Mouse (Mus musculus): Measurements from ENCODE around the gene Aox3. TPM values are rescaled to one million over a fixed set of nuclear protein-coding genes. Genes with fewer than 3 reads are reported as not detected.

The Aox3 gene
- polyA plus RNA-seq (2015; fragmentation: Nextera tagmentation; extraction: Ambion mirVana) = 0.35 and 0.59 TPM in 2 replicates

DNA sequence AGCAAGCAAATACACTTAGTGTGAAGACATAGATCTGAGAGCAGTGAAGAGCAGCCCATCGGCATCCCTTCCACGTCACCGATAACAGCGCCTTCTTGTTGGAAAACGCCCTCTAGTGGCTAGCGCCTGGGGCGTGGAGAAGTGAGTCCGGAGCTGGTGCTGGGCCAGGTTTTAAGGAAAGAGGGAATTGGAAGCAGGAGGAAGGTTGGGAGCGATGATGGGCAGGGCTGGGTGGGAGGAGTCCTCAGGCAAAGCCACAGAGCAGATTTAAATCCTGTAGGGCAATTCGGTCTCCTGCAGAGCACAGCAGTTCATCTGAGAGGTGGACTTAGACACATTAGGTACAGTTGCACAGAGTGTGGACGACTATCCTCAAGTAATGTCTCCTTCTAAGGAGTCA lies at the start of gene Aox3:
Gene Aox3 (plus strand): TSS at position 251 of the 400 bp plus-strand sequence.
- Histone ChIP-seq H3K27ac (no peak within 1 kb of the TSS), H3K4me2 (peak within 1 kb of the TSS; percentile 37), H3K9ac (no peak within 1 kb of the TSS), H3K27me3 (no peaks in the 10 kb centered on the region), H3K9me3 (no peaks in the 10 kb centered on the region), H3K36me3 (no peaks in the 10 kb centered on the region), H3K4me3 (0 out of 2 replicates have a peak within 1 kb of the TSS, but pooled peaks have one; percentile 8), H3K4me1 (0 out of 2 replicates have a peak, but pooled peaks cover 3% of the 10 kb centered on the region)
- peak; percentile 55; the same call in 1 of the 2 replicates for ATAC-seq (ENCODE audit: insufficient number of reproducible peaks, low FRiP score, low TSS enrichment, low read depth)
- 14% methylated on average over 11 of the region's 11 CpGs for WGBS

DNA sequence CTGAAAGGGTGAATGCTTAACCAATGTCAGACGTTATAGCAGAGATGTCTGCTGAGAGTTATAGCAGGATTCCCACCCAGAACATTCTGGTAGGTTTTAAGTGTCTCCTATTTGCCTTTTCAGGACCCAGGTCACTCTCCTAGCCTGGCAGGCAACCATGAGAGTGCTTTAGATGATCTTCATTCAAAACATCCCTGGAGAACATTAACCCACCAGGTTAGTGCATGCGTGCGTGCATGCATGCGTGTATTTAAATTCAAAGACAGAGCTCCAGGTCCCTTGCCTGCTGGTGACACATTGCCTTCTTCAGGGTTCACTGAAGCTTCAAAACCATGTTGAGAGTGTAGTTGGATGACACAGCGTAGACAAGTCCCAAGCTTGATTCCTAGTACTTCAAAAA lies 47.8 kb upstream of the Aox3 start:
- 82% methylated on average over 5 of the region's 5 CpGs for WGBS
- Histone ChIP-seq H3K4me2 (no peak overlapping the region), H3K4me1 (no peaks in the 10 kb centered on the region), H3K36me3 (no peaks in the 10 kb centered on the region), H3K27ac (no peak overlapping the region), H3K4me3 (no peak overlapping the region), H3K9ac (no peak overlapping the region), H3K27me3 (no peaks in the 10 kb centered on the region), H3K9me3 (no peaks in the 10 kb centered on the region)
- no peak for ATAC-seq (ENCODE audit: insufficient number of reproducible peaks, low FRiP score, low TSS enrichment, low read depth)

DNA sequence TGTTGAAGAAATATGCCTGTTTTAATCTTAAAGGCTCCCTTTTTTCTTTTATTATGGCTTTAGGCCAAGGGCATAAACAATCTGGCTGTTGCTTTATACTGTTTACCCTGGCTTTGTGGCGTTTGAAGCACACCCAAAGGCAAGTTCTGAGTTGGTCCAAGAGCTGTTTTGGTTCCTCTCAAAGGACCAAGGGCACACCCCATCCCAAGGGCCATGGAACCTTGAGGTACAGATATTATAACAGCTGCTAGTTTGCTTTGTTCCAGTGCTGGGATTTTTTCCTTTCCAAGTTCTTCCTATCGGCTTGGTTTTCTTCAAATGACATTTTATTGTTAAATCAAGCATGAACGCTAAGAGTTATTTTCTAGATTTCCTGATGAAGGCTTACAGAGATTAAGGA lies 47.3 kb upstream of the Aox3 start:
- ATAC-seq (ENCODE audit: insufficient number of reproducible peaks, low FRiP score, low TSS enrichment, low read depth) = no peak
- Histone ChIP-seq H3K4me2 (no peak overlapping the region), H3K4me3 (no peak overlapping the region), H3K9ac (no peak overlapping the region), H3K27ac (no peak overlapping the region), H3K9me3 (no peaks in the 10 kb centered on the region), H3K36me3 (no peaks in the 10 kb centered on the region), H3K27me3 (no peaks in the 10 kb centered on the region), H3K4me1 (no peaks in the 10 kb centered on the region)
- WGBS = 47% methylated on average over 3 of the region's 3 CpGs

DNA sequence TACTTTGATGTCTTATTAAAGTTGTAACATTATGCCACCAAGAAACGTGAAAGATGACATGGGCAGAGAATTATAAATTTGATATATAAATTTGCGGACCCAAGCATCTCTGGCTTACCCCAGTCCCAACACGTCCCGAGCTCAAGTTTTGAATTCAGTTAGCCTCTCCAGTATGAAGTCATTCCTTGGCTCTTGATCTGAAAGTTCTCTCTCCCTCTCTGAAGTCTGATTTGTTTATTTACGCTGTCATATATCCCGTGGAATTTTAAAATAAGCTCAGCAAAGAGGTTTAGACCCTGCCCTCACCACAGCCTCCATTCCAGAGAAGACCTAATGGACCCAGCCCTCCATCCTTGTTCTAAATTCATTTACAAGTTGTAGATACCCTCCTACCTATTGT lies 43.7 kb upstream of the Aox3 start:
- Histone ChIP-seq H3K9ac (no peak overlapping the region), H3K4me3 (no peak overlapping the region), H3K9me3 (no peaks in the 10 kb centered on the region), H3K4me1 (no peaks in the 10 kb centered on the region), H3K27ac (no peak overlapping the region), H3K36me3 (no peaks in the 10 kb centered on the region), H3K4me2 (no peak overlapping the region), H3K27me3 (no peaks in the 10 kb centered on the region)
- WGBS = 78% methylated on average over 6 of the region's 6 CpGs
- ATAC-seq (ENCODE audit: insufficient number of reproducible peaks, low FRiP score, low TSS enrichment, low read depth) = no peak

DNA sequence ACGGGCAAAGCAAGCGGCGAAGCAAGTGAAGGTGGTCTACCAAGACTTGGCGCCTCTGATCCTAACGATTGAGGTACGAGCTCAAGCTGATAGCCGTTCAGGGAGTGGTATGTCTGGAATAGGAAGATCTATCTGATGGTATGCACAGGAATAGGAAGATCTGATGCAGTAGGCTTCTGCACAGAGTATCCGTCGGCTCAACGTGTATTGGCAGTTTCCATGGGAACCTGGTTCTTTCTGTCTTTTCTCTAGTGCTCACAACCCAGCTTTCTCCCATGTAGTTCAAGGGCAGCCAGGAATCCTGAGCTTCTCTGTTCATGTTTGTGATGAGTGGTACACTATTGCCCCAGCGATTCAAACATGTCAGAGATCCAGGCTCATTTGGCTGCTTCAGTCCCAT lies 42.8 kb upstream of the Aox3 start:
- Histone ChIP-seq H3K27ac (no peak overlapping the region), H3K9me3 (no peaks in the 10 kb centered on the region), H3K4me1 (no peaks in the 10 kb centered on the region), H3K36me3 (no peaks in the 10 kb centered on the region), H3K4me3 (no peak overlapping the region), H3K27me3 (no peaks in the 10 kb centered on the region), H3K4me2 (no peak overlapping the region), H3K9ac (no peak overlapping the region)
- no peak for ATAC-seq (ENCODE audit: insufficient number of reproducible peaks, low FRiP score, low TSS enrichment, low read depth)
- 90% methylated on average over 11 of the region's 11 CpGs for WGBS

DNA sequence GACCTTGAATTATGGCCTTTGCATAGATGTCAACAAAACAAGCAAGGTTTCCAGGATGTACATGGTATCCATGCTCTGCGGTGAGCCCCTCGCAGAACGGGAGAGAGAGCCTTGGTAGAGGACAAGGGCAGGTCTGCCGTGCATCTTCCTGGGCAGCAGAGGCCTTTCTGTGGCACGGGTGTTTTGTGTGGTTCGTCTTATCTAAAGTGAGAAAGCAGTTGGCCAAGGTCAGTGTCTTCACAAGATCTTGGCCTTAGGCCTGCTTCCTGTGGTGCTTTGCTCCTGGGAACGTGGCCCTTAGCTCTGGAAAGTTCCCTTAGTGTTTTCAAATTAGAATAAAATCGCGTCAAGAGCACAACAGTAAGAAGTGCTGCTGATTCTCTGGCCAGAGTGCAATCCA lies 41.9 kb upstream of the Aox3 start:
- ATAC-seq (ENCODE audit: insufficient number of reproducible peaks, low FRiP score, low TSS enrichment, low read depth) = no peak
- Histone ChIP-seq H3K4me1 (no peaks in the 10 kb centered on the region), H3K4me3 (no peak overlapping the region), H3K27ac (no peak overlapping the region), H3K36me3 (no peaks in the 10 kb centered on the region), H3K9me3 (no peaks in the 10 kb centered on the region), H3K9ac (no peak overlapping the region), H3K27me3 (no peaks in the 10 kb centered on the region), H3K4me2 (no peak overlapping the region)
- WGBS = 85% methylated on average over 9 of the region's 9 CpGs

DNA sequence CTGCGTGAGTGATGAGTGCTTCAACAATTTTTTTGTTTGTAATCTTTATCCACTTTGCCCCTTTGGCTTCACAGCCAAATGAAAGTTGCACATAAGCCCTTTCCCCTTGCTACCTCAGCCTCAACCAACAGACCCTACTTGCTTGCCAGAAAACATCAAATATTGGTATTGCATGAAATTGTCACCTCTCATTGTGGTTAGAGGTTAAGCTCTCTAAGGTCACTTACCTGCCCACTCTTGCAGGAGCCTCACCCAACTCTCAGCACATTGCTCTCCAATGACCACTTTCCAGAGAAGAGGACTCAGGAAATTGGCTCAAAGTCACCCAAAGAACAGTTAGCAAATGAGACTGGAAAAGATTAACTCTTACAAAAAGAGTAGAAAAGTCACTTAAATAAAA lies 41.4 kb upstream of the Aox3 start:
- no peaks in the 10 kb centered on the region for H3K9me3 ChIP-seq
- H3K27me3 ChIP-seq = no peaks in the 10 kb centered on the region
- no peak overlapping the region for H3K9ac ChIP-seq
- ATAC-seq (ENCODE audit: insufficient number of reproducible peaks, low FRiP score, low TSS enrichment, low read depth) = no peak
- H3K4me3 ChIP-seq = no peak overlapping the region
- no peaks in the 10 kb centered on the region for H3K4me1 ChIP-seq
- no peak overlapping the region for H3K27ac ChIP-seq
- 88% methylated on average over 1 of the region's 1 CpGs for WGBS
- H3K4me2 ChIP-seq = no peak overlapping the region
- H3K36me3 ChIP-seq = no peaks in the 10 kb centered on the region

DNA sequence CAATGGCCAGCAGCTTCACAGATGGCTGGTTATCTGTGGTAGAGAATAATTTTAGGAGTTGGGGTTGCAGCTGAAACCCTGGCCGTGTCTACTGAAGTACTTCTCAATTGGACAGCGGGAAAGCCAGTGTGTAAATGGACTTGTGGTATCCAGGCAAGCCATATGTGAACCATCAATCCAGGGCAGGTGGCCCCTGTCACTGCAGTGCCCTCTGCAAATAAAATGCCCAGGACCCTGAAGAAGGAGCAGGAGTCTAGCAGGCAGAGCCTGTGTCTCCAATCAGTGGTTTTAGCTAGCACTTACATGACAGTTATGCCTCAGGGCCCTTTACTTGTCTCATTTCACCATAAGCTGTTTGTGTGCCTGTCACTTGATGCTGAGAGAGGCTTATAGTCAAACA lies 40.5 kb upstream of the Aox3 start:
- no peaks in the 10 kb centered on the region for H3K9me3 ChIP-seq
- H3K36me3 ChIP-seq = no peaks in the 10 kb centered on the region
- H3K27ac ChIP-seq = no peak overlapping the region
- 65% methylated on average over 2 of the region's 2 CpGs for WGBS
- no peak for ATAC-seq (ENCODE audit: insufficient number of reproducible peaks, low FRiP score, low TSS enrichment, low read depth)
- H3K9ac ChIP-seq = no peak overlapping the region
- no peaks in the 10 kb centered on the region for H3K27me3 ChIP-seq
- no peaks in the 10 kb centered on the region for H3K4me1 ChIP-seq
- no peak overlapping the region for H3K4me3 ChIP-seq
- H3K4me2 ChIP-seq = no peak overlapping the region

DNA sequence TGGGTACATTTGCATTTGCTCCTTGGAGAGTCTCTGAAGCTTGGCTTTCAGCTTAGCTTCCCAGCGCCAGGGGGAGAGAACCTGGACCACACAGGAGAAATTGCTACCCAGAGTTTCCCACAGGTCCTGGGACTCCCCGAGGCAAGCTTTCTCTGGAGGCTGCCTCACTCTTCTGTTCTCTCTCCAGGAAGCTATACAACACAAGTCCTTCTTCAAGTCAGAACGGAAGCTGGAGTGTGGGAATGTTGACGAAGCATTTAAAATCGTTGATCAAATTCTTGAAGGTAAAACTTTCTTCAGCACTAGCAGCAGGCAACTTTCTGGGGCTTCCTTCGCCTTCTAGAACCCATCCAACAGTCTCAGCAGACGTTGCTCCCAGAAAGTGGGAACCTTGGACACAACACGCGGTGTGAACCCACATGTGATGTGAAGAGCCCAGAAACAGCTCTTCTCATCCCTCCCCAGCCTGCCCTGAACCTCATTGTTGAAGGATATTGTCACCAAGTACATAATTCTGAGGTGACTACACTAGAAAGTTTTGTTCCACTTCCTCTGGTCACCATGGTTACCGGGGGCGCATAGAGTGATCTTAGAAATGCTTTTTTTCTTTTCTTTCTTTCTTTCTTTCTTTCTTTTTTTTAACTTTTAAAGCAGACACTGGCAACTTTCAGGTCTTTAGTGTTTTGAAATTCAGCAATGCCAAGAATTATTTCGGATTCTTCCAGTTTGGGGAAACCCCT lies 39.8 kb upstream of the Aox3 start:
- no peak for ATAC-seq (ENCODE audit: insufficient number of reproducible peaks, low FRiP score, low TSS enrichment, low read depth)
- H3K4me3 ChIP-seq = no peak overlapping the region
- no peaks in the 10 kb centered on the region for H3K4me1 ChIP-seq
- 72% methylated on average over 12 of the region's 12 CpGs for WGBS
- H3K4me2 ChIP-seq = no peak overlapping the region
- no peak overlapping the region for H3K9ac ChIP-seq
- H3K36me3 ChIP-seq = no peaks in the 10 kb centered on the region
- H3K27ac ChIP-seq = no peak overlapping the region
- no peaks in the 10 kb centered on the region for H3K9me3 ChIP-seq
- H3K27me3 ChIP-seq = no peaks in the 10 kb centered on the region

DNA sequence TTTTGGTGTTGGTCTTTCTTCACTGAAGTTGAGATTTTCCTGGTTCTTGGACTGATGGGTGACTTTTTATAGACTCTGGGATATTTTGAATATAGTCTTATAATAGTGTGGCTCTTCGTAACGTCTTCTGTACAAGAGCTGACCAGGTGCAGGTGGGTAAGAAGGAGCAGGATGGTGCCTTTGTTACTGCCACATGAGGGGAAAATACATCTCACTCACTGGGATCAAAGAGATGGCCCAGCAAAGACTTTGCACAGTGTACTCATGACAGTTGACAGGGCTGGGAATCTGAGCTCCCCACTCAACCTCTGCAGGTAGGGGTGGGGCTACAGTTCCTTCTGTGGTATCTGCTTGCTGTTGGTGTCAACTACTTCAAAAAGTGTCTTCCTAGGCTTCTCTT lies 38.7 kb upstream of the Aox3 start:
- Histone ChIP-seq H3K9me3 (no peaks in the 10 kb centered on the region), H3K9ac (no peak overlapping the region), H3K27me3 (no peaks in the 10 kb centered on the region), H3K36me3 (no peaks in the 10 kb centered on the region), H3K4me3 (no peak overlapping the region), H3K4me2 (no peak overlapping the region), H3K27ac (no peak overlapping the region), H3K4me1 (no peaks in the 10 kb centered on the region)
- no peak for ATAC-seq (ENCODE audit: insufficient number of reproducible peaks, low FRiP score, low TSS enrichment, low read depth)
- WGBS = 93% methylated on average over 2 of the region's 2 CpGs

DNA sequence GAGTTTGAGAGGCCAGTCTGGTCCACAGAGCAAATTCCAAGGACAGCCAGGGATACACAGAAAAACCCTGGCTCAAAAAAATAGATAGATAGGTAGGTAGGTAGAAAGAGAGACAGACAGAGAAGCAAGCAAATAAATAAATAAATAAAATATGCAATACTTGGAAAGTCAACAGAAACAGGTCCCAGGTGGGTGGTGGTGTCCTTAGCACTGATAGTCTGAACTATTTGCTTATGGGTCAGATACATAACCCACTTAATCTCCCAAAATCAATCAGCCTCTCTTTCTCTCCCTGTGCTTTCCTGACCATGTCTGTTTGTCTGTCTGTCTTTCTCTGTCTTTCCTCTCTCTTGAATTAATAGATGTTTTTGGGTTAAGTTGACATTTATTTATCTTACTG lies 35.0 kb upstream of the Aox3 start:
- Histone ChIP-seq H3K4me1 (no peaks in the 10 kb centered on the region), H3K4me2 (no peak overlapping the region), H3K9ac (no peak overlapping the region), H3K4me3 (no peak overlapping the region), H3K9me3 (no peaks in the 10 kb centered on the region), H3K36me3 (no peaks in the 10 kb centered on the region), H3K27me3 (no peaks in the 10 kb centered on the region), H3K27ac (no peak overlapping the region)
- no peak for ATAC-seq (ENCODE audit: insufficient number of reproducible peaks, low FRiP score, low TSS enrichment, low read depth)

DNA sequence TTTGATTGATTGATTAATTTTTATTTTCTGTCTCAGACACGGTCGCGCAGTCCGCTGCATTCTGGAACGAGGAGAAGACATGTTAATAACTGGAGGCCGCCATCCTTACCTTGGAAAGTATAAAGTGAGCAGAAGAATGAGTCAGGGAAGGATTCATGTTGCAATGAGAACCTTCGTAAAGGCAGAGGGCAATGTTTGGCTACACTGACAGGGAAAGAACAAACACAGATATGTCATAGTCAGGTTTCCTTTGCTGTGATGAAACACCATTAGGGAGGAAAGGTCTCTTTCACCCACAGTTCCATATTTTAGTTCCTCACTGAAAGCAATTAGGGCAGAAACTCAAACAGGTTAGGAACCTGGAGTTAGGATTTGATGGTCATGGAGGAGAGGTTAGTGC lies 34.5 kb upstream of the Aox3 start:
- no peaks in the 10 kb centered on the region for H3K27me3 ChIP-seq
- WGBS = 89% methylated on average over 7 of the region's 7 CpGs

DNA sequence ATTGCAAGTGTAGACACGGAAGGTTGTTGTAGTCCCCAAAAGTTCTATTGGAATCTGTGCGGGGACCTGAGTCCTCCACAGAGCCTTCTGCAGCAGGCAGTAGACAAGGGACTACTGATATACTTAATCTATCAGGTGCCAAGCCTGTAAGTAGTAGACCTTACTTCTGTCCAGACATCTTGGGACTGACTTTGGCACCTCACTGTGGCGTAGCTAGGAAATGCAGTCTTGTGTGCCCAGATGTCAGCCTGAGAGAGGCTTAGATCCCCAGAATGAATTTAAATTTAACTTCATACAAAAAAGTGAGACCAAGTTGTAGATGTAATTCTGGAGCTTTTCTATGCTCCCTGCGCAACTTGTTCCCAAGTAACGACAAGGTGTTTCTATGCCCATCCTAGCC lies 33.2 kb upstream of the Aox3 start:
- Histone ChIP-seq H3K27me3 (no peaks in the 10 kb centered on the region), H3K36me3 (no peaks in the 10 kb centered on the region), H3K9ac (no peak overlapping the region), H3K4me2 (no peak overlapping the region), H3K27ac (no peak overlapping the region), H3K4me3 (no peak overlapping the region), H3K9me3 (no peaks in the 10 kb centered on the region), H3K4me1 (no peaks in the 10 kb centered on the region)
- ATAC-seq (ENCODE audit: insufficient number of reproducible peaks, low FRiP score, low TSS enrichment, low read depth) = no peak
- WGBS = 91% methylated on average over 5 of the region's 5 CpGs

More for the DNA sequence above, 34.5 kb upstream of the Aox3 start:
- no peak overlapping the region for H3K4me2 ChIP-seq
- H3K27ac ChIP-seq = no peak overlapping the region
- H3K4me1 ChIP-seq = no peaks in the 10 kb centered on the region
- ATAC-seq (ENCODE audit: insufficient number of reproducible peaks, low FRiP score, low TSS enrichment, low read depth) = no peak
- no peaks in the 10 kb centered on the region for H3K9me3 ChIP-seq
- no peak overlapping the region for H3K9ac ChIP-seq
- H3K4me3 ChIP-seq = no peak overlapping the region
- no peaks in the 10 kb centered on the region for H3K36me3 ChIP-seq
